Mouse (Mus musculus) spleen, adult 2 months (tissue): ENCODE results near the gene Kctd21.

Experiments
- CTCF ChIP-seq: fragments of 200-500 bp; IDR thresholded peaks from 2 replicates; pipeline ENCODE4 v1.5.1; 2011; ENCODE audit warnings: mild to moderate bottlenecking, inconsistent platforms; ENCODE audit not compliant: insufficient read depth, insufficient read length, insufficient replicate concordance; ENCODE audit errors: extremely low read depth
- POLR2A ChIP-seq: fragments of 200-500 bp; IDR thresholded peaks from 2 replicates; pipeline ENCODE4 v1.6.1; 2011; ENCODE audit warnings: low read depth, low read length, inconsistent platforms

DNA sequence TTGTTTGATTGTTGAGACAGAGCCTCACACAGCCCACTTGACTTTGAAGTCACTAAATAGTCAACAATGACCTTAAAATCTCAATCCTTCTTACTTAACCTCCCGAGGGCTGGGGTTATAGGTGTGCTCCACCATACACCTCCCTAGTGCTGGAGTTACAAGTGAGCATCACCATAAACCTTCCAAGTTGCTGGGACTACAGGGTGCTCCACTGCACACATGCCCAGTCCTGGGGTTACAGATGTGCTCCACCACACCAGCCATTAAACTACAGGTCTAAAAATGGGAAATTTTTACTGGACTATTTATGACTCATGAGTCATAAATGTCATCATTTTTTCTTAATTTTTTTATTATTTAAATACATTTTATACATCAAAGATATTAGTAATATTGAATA is 33.8 kb downstream of the Kctd21 start:
- no peak for TF ChIP-seq CTCF
- no peak for TF ChIP-seq POLR2A
